Mouse (Mus musculus) cerebellum, postnatal 4 days (tissue): Measurements from ENCODE around the gene Eif4a2.
"Not testable (repeated sequence)": the region's sequence is repeated elsewhere in the genome, so short reads cannot be mapped to it uniquely, and the experiment has no call there.

ENCODE experiments used
- DNase-seq, 2 experiments: peaks; one replicate each; pipeline ENCODE4 v3.0.0; 2022; ENCODE audit warnings: low spot score in 2 of 2, mixed read lengths in 1 of 2

Gene Eif4a2

GRCm38 (mm10) chr16:23107231-23107942, at the start of gene Eif4a2:
TSS of gene Eif4a2 (plus strand) at chr16:23107444.
- DNase-seq, result peak; percentile 85 to 92

GRCm38 (mm10) chr16:23057668-23058447, 49.4 kb upstream of the Eif4a2 start, which contains the start of gene Kng1:
TSS of gene Kng1 (plus strand) at chr16:23057865.
- not testable (repeated sequence) for DNase-seq

GRCm38 (mm10) chr16:23059630-23060029, 47.6 kb upstream of the Eif4a2 start:
- not testable (repeated sequence) for DNase-seq

GRCm38 (mm10) chr16:23060781-23061325, 46.4 kb upstream of the Eif4a2 start:
- DNase-seq, result not testable (repeated sequence)

- DNase-seq, result not testable (repeated sequence)
Measured at GRCm38 (mm10) chr16:23077516-23077915, 29.7 kb upstream of the Eif4a2 start.

GRCm38 (mm10) chr16:23087159-23087558, 20.1 kb upstream of the Eif4a2 start:
- not testable (repeated sequence) for DNase-seq

- not testable (repeated sequence) for DNase-seq
Measured at GRCm38 (mm10) chr16:23087712-23088111, 19.5 kb upstream of the Eif4a2 start.

GRCm38 (mm10) chr16:23088491-23088890, 18.8 kb upstream of the Eif4a2 start:
- DNase-seq, result not testable (repeated sequence)

- DNase-seq, result not testable (repeated sequence)
Measured at GRCm38 (mm10) chr16:23091345-23091744, 15.9 kb upstream of the Eif4a2 start.

- no peak for DNase-seq
Measured at GRCm38 (mm10) chr16:23093321-23093953, 13.8 kb upstream of the Eif4a2 start.

- DNase-seq, result no peak
Measured at GRCm38 (mm10) chr16:23094136-23094535, 13.1 kb upstream of the Eif4a2 start.

GRCm38 (mm10) chr16:23095581-23095980, 11.7 kb upstream of the Eif4a2 start:
- DNase-seq, result not testable (repeated sequence)

- DNase-seq, result not testable (repeated sequence)
Measured at GRCm38 (mm10) chr16:23096886-23097285, 10.4 kb upstream of the Eif4a2 start.

- DNase-seq, result not testable (repeated sequence)
Measured at GRCm38 (mm10) chr16:23097290-23098104, 9.7 kb upstream of the Eif4a2 start.

GRCm38 (mm10) chr16:23098105-23098452, 9.2 kb upstream of the Eif4a2 start:
- DNase-seq, result not testable (repeated sequence)

GRCm38 (mm10) chr16:23099632-23100031, 7.6 kb upstream of the Eif4a2 start:
- no peak for DNase-seq

- no peak for DNase-seq
Measured at GRCm38 (mm10) chr16:23100099-23100575, 7.1 kb upstream of the Eif4a2 start.

GRCm38 (mm10) chr16:23100613-23101012, 6.6 kb upstream of the Eif4a2 start:
- DNase-seq, result no peak

- DNase-seq, result no peak
Measured at GRCm38 (mm10) chr16:23102340-23103037, 4.8 kb upstream of the Eif4a2 start.

GRCm38 (mm10) chr16:23103038-23103745, 4.1 kb upstream of the Eif4a2 start:
- DNase-seq, result no peak
